Mouse (Mus musculus) intestine, embryonic 14.5 days (tissue): ENCODE data around the gene Trappc10. TPM values are rescaled to one million over a fixed set of nuclear protein-coding genes. Genes with fewer than 3 reads are reported as not detected.

Source experiments
- ATAC-seq: fragments of 200-750 bp; cut with Nextera tagmentation; replicated peaks from 2 replicates; pipeline ENCODE4 v1.8.0; 2017; ENCODE audit warnings: low read depth, moderate number of reproducible peaks, moderate TSS enrichment, moderate library complexity; ENCODE audit not compliant: low FRiP score, low TSS enrichment
- DNase-seq: peaks from one replicate; pipeline ENCODE4 v3.0.0-alpha.2; 2018; ENCODE audit warnings: low spot score
- H3K27ac ChIP-seq: fragments of 300-500 bp; sonication (generic); 2 replicates; pipeline ENCODE4 v1.5.1; 2014; ENCODE audit warnings: low read depth, mild to moderate bottlenecking, control low read depth
- H3K27me3 ChIP-seq: fragments of 300-500 bp; sonication (generic); replicated peaks from 2 replicates; pipeline ENCODE4 v1.6.1; 2014; ENCODE audit warnings: low read length, control low read depth; ENCODE audit not compliant: control insufficient read depth, insufficient read depth
- H3K36me3 ChIP-seq: fragments of 300-500 bp; sonication (generic); 2 replicates; pipeline ENCODE4 v1.6.1; 2014; ENCODE audit warnings: low read length, control low read depth; ENCODE audit not compliant: control insufficient read depth, insufficient read depth
- H3K4me1 ChIP-seq: fragments of 300-500 bp; sonication (generic); replicated peaks from 2 replicates; pipeline ENCODE4 v1.6.1; 2014; ENCODE audit warnings: low read length, control low read depth, mixed read lengths; ENCODE audit not compliant: control insufficient read depth, insufficient read depth
- H3K4me2 ChIP-seq: fragments of 300-500 bp; sonication (generic); 2 replicates; pipeline ENCODE4 v1.6.1; 2014; ENCODE audit warnings: low read length
- H3K4me3 ChIP-seq: fragments of 300-500 bp; sonication (generic); 2 replicates; pipeline ENCODE4 v1.5.1; 2014; ENCODE audit warnings: low read depth, low read length, control low read depth, mixed read lengths
- H3K9ac ChIP-seq: fragments of 300-500 bp; sonication (generic); 2 replicates; pipeline ENCODE4 v1.6.1; 2014; ENCODE audit warnings: mild to moderate bottlenecking, low read length
- H3K9me3 ChIP-seq: fragments of 300-500 bp; sonication (generic); 2 replicates; pipeline ENCODE4 v1.6.1; 2016; ENCODE audit warnings: low read length, control low read depth; ENCODE audit not compliant: control insufficient read depth
- WGBS: fragments of 180-500 bp; shearing (Covaris S2); extraction: QIAGEN DNeasy Blood & Tissue Kit; methylation state at CpG from one replicate; pipeline ENCODE4 v1.1.7; 2014; 5-methylcytosine and 5-hydroxymethylcytosine counted together
- polyA plus RNA-seq: library from polyadenylated mRNA; unstranded; fragments of >200 nt; fragmentation: Nextera tagmentation; extraction: Ambion mirVana; gene quantifications from 2 replicates; pipeline ENCODE4 v1.2.1, GENCODE M21; 2014

The Trappc10 gene
- polyA plus RNA-seq, 1 experiment from 2014 or later, result 17.6 TPM

- Histone ChIP-seq H3K27me3 (no peaks in the 10 kb centered on the region), H3K36me3 (peaks cover 36% of the 10 kb centered on the region), H3K27ac (no peak overlapping the region), H3K4me3 (no peak overlapping the region), H3K4me1 (peaks cover 6% of the 10 kb centered on the region), H3K9ac (no peak overlapping the region), H3K9me3 (no peaks in the 10 kb centered on the region), H3K4me2 (peak overlapping the region; percentile 40)
- ATAC-seq, result peak; percentile 58
- WGBS, result 14% methylated on average over 17 of the region's 17 CpGs
- DNase-seq, result peak; percentile 78
These were observed 85.1 kb downstream of the Trappc10 start for GRCm38 (mm10) chr10:78159252-78159878.

- H3K4me2 ChIP-seq, result no peak overlapping the region
- ATAC-seq (no peak), DNase-seq (no peak)
- peaks cover 27% of the 10 kb centered on the region for H3K36me3 ChIP-seq
- WGBS, result 81% methylated on average over 15 of the region's 15 CpGs
- H3K9ac ChIP-seq, result no peak overlapping the region
- H3K27ac ChIP-seq, result no peak overlapping the region
- peaks cover 6% of the 10 kb centered on the region for H3K4me1 ChIP-seq
- H3K27me3 ChIP-seq, result no peaks in the 10 kb centered on the region
- H3K9me3 ChIP-seq, result no peaks in the 10 kb centered on the region
- no peak overlapping the region for H3K4me3 ChIP-seq
These were observed 86.4 kb downstream of the Trappc10 start for GRCm38 (mm10) chr10:78158041-78158440.

GRCm38 (mm10) chr10:78156926-78157325, 87.5 kb downstream of the Trappc10 start:
- no peak overlapping the region for H3K27ac ChIP-seq
- H3K36me3 ChIP-seq, result peaks cover 16% of the 10 kb centered on the region
- H3K9ac ChIP-seq, result no peak overlapping the region
- ATAC-seq, result no peak
- no peaks in the 10 kb centered on the region for H3K27me3 ChIP-seq
- no peak overlapping the region for H3K4me3 ChIP-seq
- DNase-seq, result no peak
- H3K4me2 ChIP-seq, result no peak overlapping the region
- peaks cover 6% of the 10 kb centered on the region for H3K4me1 ChIP-seq
- WGBS, result 47% methylated on average over 6 of the region's 6 CpGs
- H3K9me3 ChIP-seq, result no peaks in the 10 kb centered on the region

GRCm38 (mm10) chr10:78148834-78149766, 95.3 kb downstream of the Trappc10 start:
- 64% methylated on average over 10 of the region's 10 CpGs for WGBS

GRCm38 (mm10) chr10:78147908-78148441, 96.5 kb downstream of the Trappc10 start:
- no peaks in the 10 kb centered on the region for H3K9me3 ChIP-seq
- no peak overlapping the region for H3K9ac ChIP-seq
- H3K4me1 ChIP-seq, result no peaks in the 10 kb centered on the region
- no peak overlapping the region for H3K4me2 ChIP-seq
- H3K36me3 ChIP-seq, result no peaks in the 10 kb centered on the region
- H3K4me3 ChIP-seq, result no peak overlapping the region
- peak; percentile 64 for ATAC-seq
- no peak overlapping the region for H3K27ac ChIP-seq
- 64% methylated on average over 4 of the region's 4 CpGs for WGBS
- no peaks in the 10 kb centered on the region for H3K27me3 ChIP-seq
- no peak for DNase-seq

More at GRCm38 (mm10) chr10:78148834-78149766, 95.3 kb downstream of the Trappc10 start:
- DNase-seq (no peak), ATAC-seq (no peak)
- no peaks in the 10 kb centered on the region for H3K36me3 ChIP-seq
- no peaks in the 10 kb centered on the region for H3K9me3 ChIP-seq
- no peak overlapping the region for H3K27ac ChIP-seq
- no peaks in the 10 kb centered on the region for H3K27me3 ChIP-seq
- H3K4me2 ChIP-seq, result no peak overlapping the region
- no peak overlapping the region for H3K9ac ChIP-seq
- H3K4me1 ChIP-seq, result no peaks in the 10 kb centered on the region
- H3K4me3 ChIP-seq, result no peak overlapping the region

- Histone ChIP-seq H3K9me3 (no peaks in the 10 kb centered on the region), H3K4me2 (no peak overlapping the region), H3K4me3 (no peak overlapping the region), H3K27me3 (no peaks in the 10 kb centered on the region), H3K36me3 (no peaks in the 10 kb centered on the region), H3K4me1 (peaks cover 9% of the 10 kb centered on the region), H3K9ac (no peak overlapping the region), H3K27ac (no peak overlapping the region)
- 43% methylated on average over 8 of the region's 8 CpGs for WGBS
- ATAC-seq (no peak; the same call in 1 of the 2 replicates), DNase-seq (no peak)
These were observed 100.5 kb downstream of the Trappc10 start for GRCm38 (mm10) chr10:78143727-78144505.

- DNase-seq (no peak), ATAC-seq (no peak)
- H3K9ac ChIP-seq, result no peak overlapping the region
- no peaks in the 10 kb centered on the region for H3K36me3 ChIP-seq
- H3K4me3 ChIP-seq, result no peak overlapping the region
- H3K4me2 ChIP-seq, result no peak overlapping the region
- no peaks in the 10 kb centered on the region for H3K9me3 ChIP-seq
- no peak overlapping the region for H3K27ac ChIP-seq
- 67% methylated on average over 3 of the region's 3 CpGs for WGBS
- H3K4me1 ChIP-seq, result peaks cover 15% of the 10 kb centered on the region
- H3K27me3 ChIP-seq, result no peaks in the 10 kb centered on the region
These were observed 103.6 kb downstream of the Trappc10 start for GRCm38 (mm10) chr10:78140843-78141242.

- ATAC-seq, result no peak
- Histone ChIP-seq H3K4me3 (no peak overlapping the region), H3K27ac (no peak overlapping the region), H3K4me2 (no peak overlapping the region), H3K9me3 (no peaks in the 10 kb centered on the region), H3K4me1 (peaks cover 21% of the 10 kb centered on the region), H3K9ac (no peak overlapping the region), H3K36me3 (no peaks in the 10 kb centered on the region), H3K27me3 (no peaks in the 10 kb centered on the region)
- 86% methylated on average over 1 of the region's 1 CpGs for WGBS
- no peak for DNase-seq
These were observed 104.2 kb downstream of the Trappc10 start for GRCm38 (mm10) chr10:78140251-78140600.
